Mouse (Mus musculus) left cerebral cortex, postnatal 4 days (tissue): ENCODE measurements at regions not wholly inside any gene's neighbourhood (a gene's known extent, or its start where the extent isn't known, plus 50 kb on each side); places are given as distances from the start of the nearest gene placed in this dataset.
A peak's percentile ranks its signal among the peaks of the same experiment; 100 is the strongest.
"Not testable (repeated sequence)": the region's sequence is repeated elsewhere in the genome, so short reads cannot be mapped to it uniquely, and the experiment has no call there.

Experiments used
- DNase-seq: peaks from one replicate; pipeline ENCODE4 v3.0.0-alpha.2; 2022
- intact Hi-C: fragments of 180-260 bp; cut with DNase I; formaldehyde crosslinking; loops from one replicate; pipeline ENCODE4 v1.15.1; 2025

GRCm38 (mm10) chr13:88459474-88460173, 361.6 kb upstream of the Edil3 start:
- intact Hi-C loops = no loop called here
- no peak for DNase-seq

GRCm38 (mm10) chr13:88490104-88490503, 331.2 kb upstream of the Edil3 start:
- DNase-seq = peak; percentile 26

GRCm38 (mm10) chr13:88510850-88511554, 310.3 kb upstream of the Edil3 start:
- DNase-seq = no peak
- intact Hi-C loops = no loop called here

More at GRCm38 (mm10) chr13:88490104-88490503, 331.2 kb upstream of the Edil3 start:
- intact Hi-C loops = no loop called here

- intact Hi-C loops = no loop called here
- no peak for DNase-seq
These were observed 286.5 kb upstream of the Edil3 start for GRCm38 (mm10) chr13:88534796-88535195.

- intact Hi-C loops = no loop called here
- DNase-seq = peak; percentile 51
These were observed 266.8 kb upstream of the Edil3 start for GRCm38 (mm10) chr13:88554504-88554903.

- DNase-seq = no peak
- intact Hi-C loops = no loop called here
These were observed 256.3 kb upstream of the Edil3 start for GRCm38 (mm10) chr13:88564978-88565377.

- DNase-seq = no peak
- intact Hi-C loops = no loop called here
These were observed 219.0 kb upstream of the Edil3 start for GRCm38 (mm10) chr13:88602244-88602643.

GRCm38 (mm10) chr13:88610610-88611009, 210.7 kb upstream of the Edil3 start:
- DNase-seq = no peak
- intact Hi-C loops = no loop called here

GRCm38 (mm10) chr13:88613231-88613630, 208.0 kb upstream of the Edil3 start:
- DNase-seq = no peak
- intact Hi-C loops = no loop called here

GRCm38 (mm10) chr13:88650135-88650534, 171.1 kb upstream of the Edil3 start:
- intact Hi-C loops = no loop called here
- no peak for DNase-seq

GRCm38 (mm10) chr13:88651036-88651435, 170.2 kb upstream of the Edil3 start:
- no peak for DNase-seq
- intact Hi-C loops = no loop called here

GRCm38 (mm10) chr13:88655030-88655429, 166.2 kb upstream of the Edil3 start:
- no peak for DNase-seq
- intact Hi-C loops = no loop called here

GRCm38 (mm10) chr13:88675835-88676234, 145.4 kb upstream of the Edil3 start:
- intact Hi-C loops = no loop called here
- DNase-seq = no peak

- DNase-seq = no peak
- intact Hi-C loops = no loop called here
These were observed 116.7 kb upstream of the Edil3 start for GRCm38 (mm10) chr13:88704526-88704925.

- intact Hi-C loops, DNase-seq: not testable (repeated sequence)
These were observed 91.6 kb upstream of the Edil3 start for GRCm38 (mm10) chr13:88729626-88730025.

- DNase-seq = no peak
- intact Hi-C loops = no loop called here
These were observed 71.4 kb upstream of the Edil3 start for GRCm38 (mm10) chr13:88749916-88750315.
